Mouse (Mus musculus): ENCODE results near the gene Cldn34b4. TPM values are rescaled to one million over a fixed set of nuclear protein-coding genes. Genes with fewer than 3 reads are reported as not detected.

The Cldn34b4 gene
- not detected in 2 replicates for polyA plus RNA-seq (2012; rRNA removed; ENCODE audit: low replicate concordance)

GRCm38 (mm10) chrX:76393050-76393449 lies at the start of gene Cldn34b4:
Gene Cldn34b4, plus strand, starts transcription at chrX:76393350.

Other genes starting within 250 kb of the Cldn34b4 start
- not detected in 2 replicates for gene Cldn34b3, start 129.0 kb upstream of the Cldn34b4 start, polyA plus RNA-seq (2012; rRNA removed; ENCODE audit: low replicate concordance)
- gene Cldn34d, start 209.6 kb downstream of the Cldn34b4 start, polyA plus RNA-seq (2012; rRNA removed; ENCODE audit: low replicate concordance), result not detected in 2 replicates

Data from duodenum, adult 2 months (tissue).